Mouse (Mus musculus) right cerebral cortex, postnatal 10 days (tissue): ENCODE measurements around the gene Wdr59.

ENCODE experiments used
- DNase-seq, 2 experiments: peaks; one replicate each; pipeline ENCODE4 v3.0.0; 2021; ENCODE audit warnings: low spot score in 2 of 2

Wdr59 gene

DNA sequence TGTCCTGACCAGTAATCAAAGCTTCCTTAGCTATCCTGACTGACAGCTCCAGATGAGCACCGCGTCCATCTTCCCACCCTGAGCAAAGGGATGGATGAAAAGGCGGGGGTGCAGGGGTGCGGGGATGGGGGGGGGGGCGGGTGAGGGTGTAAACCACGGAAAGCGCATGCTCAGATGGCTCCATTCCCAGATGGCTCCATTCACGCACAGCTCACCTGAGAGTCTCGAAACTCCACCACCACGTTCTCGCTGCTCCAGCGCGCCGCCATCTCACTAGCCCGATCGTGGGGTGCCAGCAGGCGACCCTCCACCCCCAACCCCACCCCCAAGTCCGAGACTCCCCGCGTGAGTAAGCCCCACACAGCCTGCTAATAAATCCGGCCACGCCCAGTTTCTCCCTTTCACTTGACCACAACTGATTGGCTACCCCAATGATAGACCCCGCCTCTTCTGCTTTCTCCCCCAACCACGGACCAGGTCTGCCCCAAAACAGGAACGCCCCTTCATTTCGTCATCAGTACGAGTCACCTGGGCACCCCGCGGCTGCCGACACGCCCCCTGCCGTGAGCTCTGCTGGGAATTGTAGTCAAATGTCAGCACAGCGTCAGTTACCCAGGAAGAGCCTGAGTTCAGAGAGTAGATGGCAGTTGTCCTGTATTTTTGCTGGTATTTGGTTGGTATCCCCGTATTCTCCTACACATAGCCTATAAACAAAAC, at the start of gene Wdr59:
Gene Wdr59 (minus strand): TSS at position 380 of the 717 bp plus-strand sequence.
- DNase-seq: peak; percentile 98 to 99

GRCm38 (mm10) chr8:111571661-111572060, 49.8 kb upstream of the Wdr59 start:
- DNase-seq: no peak

- no peak for DNase-seq
Observed at GRCm38 (mm10) chr8:111570432-111570831, 48.5 kb upstream of the Wdr59 start.

GRCm38 (mm10) chr8:111569926-111570325, 48.0 kb upstream of the Wdr59 start:
- no peak for DNase-seq

- DNase-seq: no peak
Observed at GRCm38 (mm10) chr8:111568029-111568428, 46.1 kb upstream of the Wdr59 start.

DNA sequence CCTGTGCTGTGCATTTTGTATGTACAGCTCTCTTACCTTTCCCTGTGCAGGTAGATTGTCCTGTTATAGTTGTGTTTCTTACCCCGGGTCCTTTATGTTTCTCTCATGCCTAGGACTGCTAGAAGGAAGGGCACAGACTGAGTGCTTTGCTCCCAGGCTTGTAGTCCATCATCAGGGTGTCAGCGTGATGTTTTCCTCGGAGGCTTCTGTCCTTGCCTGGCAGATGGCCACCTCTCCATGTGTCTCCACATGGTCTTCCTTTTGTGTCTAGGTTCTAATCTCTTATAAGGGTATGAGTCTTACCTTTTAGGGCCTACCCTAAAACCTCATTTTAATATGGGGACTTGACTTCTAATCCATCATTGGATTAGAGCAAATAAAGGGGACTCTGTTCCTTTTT, 45.7 kb upstream of the Wdr59 start:
- no peak for DNase-seq

DNA sequence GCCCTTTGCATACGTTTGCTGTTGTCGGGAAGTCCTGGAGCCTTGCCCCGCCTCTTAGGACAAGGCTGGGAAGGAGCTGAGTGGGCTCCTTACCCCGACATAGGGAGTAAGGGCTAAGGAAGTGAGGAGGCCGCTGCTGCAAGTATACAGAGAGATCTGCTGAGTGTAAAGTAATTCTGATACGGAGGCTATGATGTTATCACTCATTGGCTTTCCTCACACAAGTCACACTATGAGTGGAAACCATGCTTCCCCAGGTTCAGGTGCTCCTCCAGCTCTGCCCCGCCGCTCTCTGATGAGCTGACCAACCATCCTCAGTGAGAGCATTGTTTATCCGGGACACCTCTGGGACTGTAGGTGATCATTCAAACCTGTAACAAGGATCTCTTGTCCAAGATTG, 44.4 kb upstream of the Wdr59 start:
- no peak for DNase-seq

GRCm38 (mm10) chr8:111565784-111566191, 43.9 kb upstream of the Wdr59 start:
- no peak for DNase-seq

DNA sequence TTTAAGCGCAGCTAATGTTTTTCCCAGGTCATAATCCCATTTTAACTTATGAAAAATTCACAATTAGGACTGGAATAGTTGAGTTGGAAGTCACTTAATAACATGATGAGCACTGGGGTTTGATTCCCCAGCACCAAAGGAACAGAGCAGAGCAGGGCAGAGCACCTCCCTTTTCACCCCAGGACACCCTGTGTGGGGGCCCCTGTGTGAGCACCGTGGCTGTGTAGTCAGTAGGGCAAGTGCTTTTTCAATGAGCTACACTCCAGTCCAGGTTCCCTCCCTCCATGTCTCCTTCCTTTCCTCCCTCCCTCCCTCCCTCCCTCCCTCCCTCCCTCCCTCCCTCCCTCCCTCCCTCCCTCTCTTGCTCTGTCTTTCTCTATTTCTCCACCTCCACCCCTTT, 42.2 kb upstream of the Wdr59 start:
- DNase-seq: no peak

GRCm38 (mm10) chr8:111563687-111564086, 41.8 kb upstream of the Wdr59 start:
- no peak for DNase-seq

DNA sequence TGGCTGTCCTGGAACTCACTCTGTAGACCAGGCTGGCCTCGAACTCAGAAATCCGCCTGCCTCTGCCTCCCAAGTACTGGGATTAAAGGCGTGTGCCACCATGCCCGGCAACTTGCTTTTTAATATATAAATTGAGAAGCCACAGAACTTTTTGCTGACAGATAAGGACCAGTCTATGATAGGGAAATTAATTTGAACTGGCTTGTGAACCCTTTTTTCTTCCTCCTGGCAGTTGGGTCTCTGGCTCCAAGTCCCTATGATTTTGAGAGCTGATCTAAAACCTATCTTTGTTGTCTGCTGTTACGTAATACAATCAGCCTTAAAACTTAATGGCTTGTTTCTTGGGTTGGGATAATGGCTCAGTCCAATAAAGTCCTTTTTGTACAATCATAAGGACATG, 41.2 kb upstream of the Wdr59 start:
- DNase-seq: no peak

DNA sequence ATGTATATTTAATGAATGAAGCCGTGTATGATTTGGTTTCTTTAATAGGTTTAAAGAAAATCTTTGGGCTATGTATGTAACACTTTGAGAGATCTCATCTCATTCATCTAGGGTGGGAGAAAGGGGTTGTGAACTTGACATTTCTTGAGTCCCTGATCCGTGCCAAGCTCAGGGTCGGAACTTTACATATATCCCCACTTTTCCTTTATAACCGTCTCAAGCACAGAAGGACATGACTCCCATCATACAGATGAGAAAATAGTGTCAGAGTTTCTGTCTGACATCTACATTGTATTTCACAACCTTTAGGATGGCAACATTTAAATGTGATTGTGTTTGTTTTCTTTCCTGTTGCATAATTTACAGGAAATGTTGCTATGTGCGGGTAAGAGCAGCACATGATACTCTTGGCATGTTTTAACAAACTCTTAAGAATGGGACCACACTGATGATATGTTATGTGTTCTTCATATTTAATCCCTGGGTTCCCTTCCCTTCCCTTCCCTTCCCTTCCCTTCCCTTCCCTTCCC, 40.4 kb upstream of the Wdr59 start:
- no peak for DNase-seq

- no peak for DNase-seq
Observed at GRCm38 (mm10) chr8:111561824-111562223, 39.9 kb upstream of the Wdr59 start.

GRCm38 (mm10) chr8:111551511-111552130, 29.7 kb upstream of the Wdr59 start:
- DNase-seq: no peak

- DNase-seq: no peak
Observed at GRCm38 (mm10) chr8:111550002-111550870, 28.3 kb upstream of the Wdr59 start.

GRCm38 (mm10) chr8:111548201-111548600, 26.3 kb upstream of the Wdr59 start:
- DNase-seq: no peak

GRCm38 (mm10) chr8:111547144-111547543, 25.3 kb upstream of the Wdr59 start:
- no peak for DNase-seq

DNA sequence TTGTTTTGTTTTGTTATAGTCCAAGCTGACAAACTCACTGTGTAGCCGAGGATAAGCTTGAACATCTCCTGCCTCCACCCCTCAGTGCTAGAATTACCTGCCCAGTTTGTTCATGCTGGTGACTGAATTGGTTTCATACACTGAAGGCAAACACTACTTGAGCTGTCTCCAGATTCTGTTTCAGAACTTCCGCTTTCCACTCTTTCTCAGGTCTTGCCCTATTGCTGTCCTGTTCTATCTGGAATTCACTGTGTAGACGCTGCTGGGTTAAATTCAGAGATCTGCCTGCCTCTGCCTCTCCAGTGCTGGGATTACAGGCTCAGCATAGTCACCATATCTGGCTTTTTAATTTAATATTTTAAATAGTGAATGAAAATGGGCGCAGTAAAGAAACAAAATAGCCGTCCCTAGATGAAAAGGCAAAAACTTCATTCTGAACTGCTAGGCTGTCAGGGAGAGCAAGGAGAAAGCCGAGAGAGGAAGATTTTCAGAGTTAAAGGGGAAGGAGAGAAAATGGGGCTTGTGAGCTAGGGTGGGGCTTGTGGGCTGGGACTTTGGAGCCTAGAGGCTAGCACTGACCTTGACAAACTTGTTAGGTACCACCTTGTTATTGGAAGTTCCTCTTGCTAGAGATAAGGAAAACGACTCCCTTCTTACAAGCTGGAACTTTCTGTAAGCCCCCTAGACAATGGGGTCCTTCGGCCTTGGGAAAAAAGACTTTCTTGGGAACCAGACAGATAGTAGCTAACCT, 23.7 kb upstream of the Wdr59 start:
- no peak for DNase-seq

DNA sequence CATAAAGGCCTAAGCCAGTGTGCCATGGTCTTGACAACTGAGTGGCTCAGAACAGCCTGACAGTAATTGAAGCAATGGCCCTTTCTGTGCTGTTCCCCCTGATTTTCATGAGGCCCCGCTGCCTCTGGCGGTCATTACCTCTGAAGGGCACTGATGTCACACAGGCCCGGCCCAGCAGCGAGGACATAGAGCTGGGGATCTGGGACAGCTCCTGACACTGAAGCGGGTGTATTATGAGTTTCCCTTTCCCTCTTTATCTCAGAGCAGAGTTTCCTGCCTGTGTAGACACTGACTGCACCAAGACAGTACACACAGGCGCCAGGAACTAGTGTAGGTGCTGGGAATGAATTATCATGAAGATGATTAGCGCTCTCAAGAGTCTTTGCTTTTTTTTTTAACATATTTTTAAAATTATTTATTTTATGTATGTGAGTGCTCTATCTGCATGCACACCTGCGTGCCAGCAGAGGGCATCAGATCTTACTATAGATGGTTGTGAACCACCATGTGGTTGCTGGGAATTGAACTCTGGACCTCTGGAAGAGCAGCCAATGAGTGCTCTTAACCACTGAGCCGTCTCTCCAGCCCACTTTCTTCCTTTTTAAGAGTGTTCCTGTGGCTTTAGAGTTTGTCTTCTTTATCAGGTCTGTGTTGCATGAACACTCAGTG, 22.0 kb upstream of the Wdr59 start:
- DNase-seq: no peak

DNA sequence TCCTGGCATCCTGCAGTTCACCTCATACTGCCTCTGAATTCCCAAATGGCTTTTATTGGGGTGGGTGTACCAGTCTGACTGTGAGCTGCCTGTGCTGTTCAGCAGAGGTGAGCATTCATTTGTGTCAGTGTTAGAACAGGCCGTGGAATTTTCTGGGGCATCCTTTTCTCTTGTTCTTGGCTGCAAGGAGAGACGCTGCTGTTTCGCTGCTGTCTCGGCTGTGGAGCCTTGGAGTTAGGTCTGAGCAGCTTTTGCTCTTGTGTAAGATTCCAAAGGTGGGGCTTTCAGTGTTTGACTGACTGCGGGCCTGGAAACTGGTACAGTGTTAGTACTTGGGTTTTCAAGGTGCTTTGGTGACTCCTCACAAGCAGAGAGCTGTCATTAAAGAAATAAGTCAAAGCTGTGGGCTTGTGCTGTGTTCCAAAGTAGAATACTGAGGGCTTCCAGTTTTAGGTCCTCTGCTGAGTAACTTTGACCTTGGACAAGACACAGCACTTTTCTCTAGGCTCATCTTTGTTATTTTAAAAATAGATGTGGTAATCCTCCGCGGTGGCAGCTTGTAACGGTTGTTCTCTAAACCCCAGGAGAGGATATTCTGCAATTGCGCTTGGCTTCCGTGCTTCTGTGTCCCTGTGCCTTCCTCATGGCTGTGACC, 17.7 kb upstream of the Wdr59 start:
- no peak for DNase-seq

DNA sequence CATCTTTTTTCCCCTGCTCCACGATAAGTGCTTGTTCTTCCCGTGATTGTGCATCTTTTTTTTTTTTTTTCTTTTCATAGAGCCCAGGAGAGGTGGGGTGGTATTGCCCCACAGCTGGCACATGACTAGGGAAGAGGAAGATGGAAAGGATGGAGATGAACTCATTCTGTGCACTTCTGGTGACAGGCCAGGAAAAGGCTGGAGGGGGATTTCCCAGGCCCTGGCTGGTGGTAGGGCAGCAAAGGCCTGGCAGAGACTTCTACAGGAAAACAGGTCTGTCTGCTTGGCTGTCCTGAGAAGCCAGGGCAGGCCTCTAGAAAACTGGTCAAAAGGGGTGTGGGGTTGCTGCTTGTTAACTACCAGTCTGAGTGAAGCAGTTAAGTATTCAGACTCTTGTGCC, 16.3 kb upstream of the Wdr59 start:
- DNase-seq: no peak
